Mouse (Mus musculus) liver, embryonic 16.5 days (tissue): ENCODE measurements at regions not wholly inside any gene's neighbourhood (a gene's known extent, or its start where the extent isn't known, plus 50 kb on each side); places are given as distances from the start of the nearest gene placed in this dataset.
A peak's percentile ranks its signal among the peaks of the same experiment; 100 is the strongest.

Source experiments
- ATAC-seq: fragments of 200-750 bp; cut with Nextera tagmentation; 2 replicates; pipeline ENCODE4 v1.8.0; 2017; ENCODE audit warnings: low read depth, mild to moderate bottlenecking, moderate number of reproducible peaks, moderate library complexity
- H3K27ac ChIP-seq: fragments of 300-500 bp; sonication (generic); 2 replicates; pipeline ENCODE4 v1.5.1; 2014; ENCODE audit warnings: mild to moderate bottlenecking, low read length
- H3K27me3 ChIP-seq: fragments of 300-500 bp; sonication (generic); 2 replicates; pipeline ENCODE4 v1.6.1; 2014; ENCODE audit warnings: low read depth, low read length, mixed read lengths; ENCODE audit not compliant: control insufficient read depth, insufficient read depth
- H3K36me3 ChIP-seq: fragments of 300-500 bp; sonication (generic); 2 replicates; pipeline ENCODE4 v1.6.1; 2014; ENCODE audit warnings: mild to moderate bottlenecking; ENCODE audit not compliant: control insufficient read depth, insufficient read depth
- H3K4me1 ChIP-seq: fragments of 300-500 bp; sonication (generic); 2 replicates; pipeline ENCODE4 v1.6.1; 2014; ENCODE audit warnings: low read depth, low read length, mixed read lengths; ENCODE audit not compliant: control insufficient read depth
- H3K4me2 ChIP-seq: fragments of 300-500 bp; sonication (generic); 2 replicates; pipeline ENCODE4 v1.6.1; 2014; ENCODE audit warnings: low read depth, low read length, mixed read lengths
- H3K4me3 ChIP-seq: fragments of 300-500 bp; sonication (generic); 2 replicates; pipeline ENCODE4 v1.5.1; 2014; ENCODE audit warnings: low read depth, mild to moderate bottlenecking, low read length
- H3K9ac ChIP-seq: fragments of 300-500 bp; sonication (generic); 2 replicates; pipeline ENCODE4 v1.6.1; 2014; ENCODE audit warnings: low read depth, low read length
- H3K9me3 ChIP-seq: fragments of 300-500 bp; sonication (generic); replicated peaks from 2 replicates; pipeline ENCODE4 v1.6.1; 2016; ENCODE audit warnings: low read length; ENCODE audit not compliant: control insufficient read depth
- WGBS: fragments of 180-500 bp; shearing (Covaris S2); extraction: QIAGEN DNeasy Blood & Tissue Kit; methylation state at CpG from one replicate; pipeline ENCODE4 v1.1.7; 2014; ENCODE audit not compliant: insufficient replicate concordance; 5-methylcytosine and 5-hydroxymethylcytosine counted together

DNA sequence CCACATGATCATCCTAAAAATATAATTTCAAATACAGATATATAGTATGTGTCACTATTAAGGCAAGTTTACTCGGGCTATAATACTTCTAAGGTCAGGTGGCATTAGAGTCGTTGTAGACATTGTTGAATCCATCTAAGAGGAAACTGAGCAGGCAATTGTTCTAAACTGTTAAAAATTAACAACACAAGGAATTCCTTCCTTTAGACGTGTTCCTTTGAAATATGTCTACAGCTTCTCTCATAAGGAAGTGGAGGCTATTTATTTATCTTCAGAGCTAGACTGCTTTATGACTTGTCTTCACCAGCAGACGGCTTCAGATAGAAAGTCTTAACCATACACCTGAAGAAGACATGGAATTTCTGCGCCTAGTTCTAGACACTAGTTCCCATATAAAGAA is 744.2 kb upstream of the Cited2 start:
- H3K4me3 ChIP-seq = no peak overlapping the region
- no peak overlapping the region for H3K27ac ChIP-seq
- H3K9me3 ChIP-seq = no peaks in the 10 kb centered on the region
- WGBS = 58% methylated on average over 5 of the region's 5 CpGs
- no peaks in the 10 kb centered on the region for H3K27me3 ChIP-seq
- H3K9ac ChIP-seq = no peak overlapping the region
- no peaks in the 10 kb centered on the region for H3K36me3 ChIP-seq
- no peak for ATAC-seq
- H3K4me1 ChIP-seq = no peaks in the 10 kb centered on the region
- no peak overlapping the region for H3K4me2 ChIP-seq

DNA sequence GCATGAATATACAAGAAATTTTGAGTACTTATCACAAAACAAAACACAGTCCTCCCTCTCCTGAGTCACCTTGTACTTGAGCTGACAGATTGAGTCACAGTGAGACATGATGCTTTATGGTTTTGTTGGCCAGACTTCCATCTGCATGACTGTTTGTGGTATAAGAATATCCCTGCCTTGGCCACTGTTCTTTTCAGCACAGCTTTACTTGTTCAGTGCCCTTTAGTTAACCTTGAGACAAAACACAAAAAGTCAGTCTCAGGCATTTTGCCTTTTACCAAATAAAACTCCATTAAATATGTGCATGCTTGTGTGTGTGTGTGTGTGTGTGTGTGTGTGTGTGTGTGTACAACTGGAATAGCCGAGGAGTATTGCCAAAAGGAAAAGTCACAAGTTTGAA is 732.8 kb upstream of the Cited2 start:
- Histone ChIP-seq H3K9ac (no peak overlapping the region), H3K4me1 (no peaks in the 10 kb centered on the region), H3K27me3 (no peaks in the 10 kb centered on the region), H3K4me3 (no peak overlapping the region), H3K4me2 (no peak overlapping the region), H3K27ac (no peak overlapping the region), H3K36me3 (no peaks in the 10 kb centered on the region), H3K9me3 (no peaks in the 10 kb centered on the region)
- no peak for ATAC-seq
- WGBS = 48% methylated on average over 1 of the region's 1 CpGs

- WGBS = 50% methylated on average over 2 of the region's 2 CpGs
- H3K27me3 ChIP-seq = no peaks in the 10 kb centered on the region
- H3K4me3 ChIP-seq = no peak overlapping the region
- H3K4me2 ChIP-seq = no peak overlapping the region
- no peak for ATAC-seq
- no peaks in the 10 kb centered on the region for H3K4me1 ChIP-seq
- no peak overlapping the region for H3K27ac ChIP-seq
- H3K36me3 ChIP-seq = no peaks in the 10 kb centered on the region
- no peak overlapping the region for H3K9ac ChIP-seq
- H3K9me3 ChIP-seq = no peaks in the 10 kb centered on the region
Measured at GRCm38 (mm10) chr10:16993789-16994188, 729.2 kb upstream of the Cited2 start.

GRCm38 (mm10) chr10:16994526-16994925 is 728.5 kb upstream of the Cited2 start:
- H3K27ac ChIP-seq = no peak overlapping the region
- no peaks in the 10 kb centered on the region for H3K36me3 ChIP-seq
- no peaks in the 10 kb centered on the region for H3K4me1 ChIP-seq
- WGBS = 68% methylated on average over 6 of the region's 6 CpGs
- no peak for ATAC-seq
- H3K9ac ChIP-seq = no peak overlapping the region
- no peaks in the 10 kb centered on the region for H3K9me3 ChIP-seq
- H3K4me2 ChIP-seq = no peak overlapping the region
- H3K27me3 ChIP-seq = no peaks in the 10 kb centered on the region
- no peak overlapping the region for H3K4me3 ChIP-seq

DNA sequence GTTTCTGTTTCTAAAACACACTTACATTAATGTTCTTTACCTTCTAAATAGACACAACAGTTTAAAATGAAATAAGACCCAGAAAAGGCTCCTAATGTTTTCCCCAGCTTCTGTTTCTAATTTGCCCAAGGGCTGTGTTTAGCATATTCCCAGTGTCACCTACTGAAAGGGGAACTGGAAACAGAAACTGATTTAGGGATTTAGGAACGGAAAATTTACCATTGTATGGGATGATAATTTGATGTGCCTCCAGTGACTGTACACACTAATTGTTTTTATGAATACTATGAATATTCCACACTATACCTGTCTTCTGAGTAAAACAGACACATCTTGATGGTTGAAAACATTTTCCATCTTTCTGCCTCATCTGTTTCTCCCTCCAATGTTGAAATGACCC is 728.0 kb upstream of the Cited2 start:
- no peaks in the 10 kb centered on the region for H3K9me3 ChIP-seq
- H3K36me3 ChIP-seq = no peaks in the 10 kb centered on the region
- ATAC-seq = no peak
- H3K4me3 ChIP-seq = no peak overlapping the region
- 57% methylated on average over 1 of the region's 1 CpGs for WGBS
- no peak overlapping the region for H3K9ac ChIP-seq
- H3K27ac ChIP-seq = no peak overlapping the region
- no peaks in the 10 kb centered on the region for H3K27me3 ChIP-seq
- no peak overlapping the region for H3K4me2 ChIP-seq
- no peaks in the 10 kb centered on the region for H3K4me1 ChIP-seq

DNA sequence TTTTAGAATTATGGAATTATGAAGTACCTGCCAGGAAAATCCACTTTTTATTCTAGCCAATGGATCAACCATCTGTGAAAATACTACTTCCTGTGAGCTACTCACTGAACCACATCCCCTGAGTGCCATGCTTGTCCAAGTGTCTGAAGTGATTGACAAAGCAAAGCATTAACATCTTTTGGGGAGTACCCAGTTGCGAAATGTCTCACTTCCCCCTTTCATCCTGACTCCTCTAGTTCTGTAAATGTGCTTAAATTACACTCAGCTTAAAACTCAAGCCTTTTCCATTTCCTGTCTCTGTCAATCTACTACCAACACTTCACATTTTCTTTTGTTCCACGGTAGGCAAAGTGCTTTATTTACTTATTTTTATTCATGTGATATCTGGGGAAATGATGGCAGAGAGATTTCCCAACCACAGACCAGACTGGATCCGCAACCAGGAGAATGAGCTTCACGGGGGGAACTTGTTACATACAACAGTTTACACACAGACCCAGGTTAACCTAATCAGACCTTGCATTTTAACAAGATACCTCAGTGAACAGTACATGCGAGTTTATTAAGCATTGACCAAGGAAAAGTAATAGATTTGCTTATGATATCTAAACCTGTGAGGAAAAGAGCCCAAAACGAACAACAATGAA is 726.1 kb upstream of the Cited2 start:
- Histone ChIP-seq H3K9me3 (no peaks in the 10 kb centered on the region), H3K27me3 (no peaks in the 10 kb centered on the region), H3K36me3 (no peaks in the 10 kb centered on the region), H3K4me3 (no peak overlapping the region), H3K27ac (no peak overlapping the region), H3K9ac (no peak overlapping the region), H3K4me2 (no peak overlapping the region), H3K4me1 (no peaks in the 10 kb centered on the region)
- peak; percentile 32; the same call in 1 of the 2 replicates for ATAC-seq
- WGBS = 36% methylated on average over 6 of the region's 6 CpGs

DNA sequence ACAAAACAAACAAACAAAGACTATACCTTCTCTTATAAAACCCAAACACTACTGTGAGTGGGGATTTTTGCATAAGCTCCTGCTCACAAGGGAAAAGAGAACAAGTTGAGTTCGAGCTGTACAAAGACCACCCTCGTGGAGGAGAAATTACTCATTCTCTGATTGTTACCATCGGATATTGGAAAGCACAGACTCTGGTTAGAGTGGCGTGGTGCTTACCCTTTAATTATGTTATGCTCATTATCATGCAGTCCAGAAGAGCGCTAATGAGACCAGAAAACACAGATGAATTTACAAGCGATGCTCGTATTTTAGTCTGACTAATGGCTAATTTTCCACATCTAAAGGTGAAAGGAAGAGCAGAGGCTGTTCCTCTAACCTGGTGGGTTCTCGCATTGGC is 721.7 kb upstream of the Cited2 start:
- WGBS = 66% methylated on average over 8 of the region's 8 CpGs
- no peak for ATAC-seq

DNA sequence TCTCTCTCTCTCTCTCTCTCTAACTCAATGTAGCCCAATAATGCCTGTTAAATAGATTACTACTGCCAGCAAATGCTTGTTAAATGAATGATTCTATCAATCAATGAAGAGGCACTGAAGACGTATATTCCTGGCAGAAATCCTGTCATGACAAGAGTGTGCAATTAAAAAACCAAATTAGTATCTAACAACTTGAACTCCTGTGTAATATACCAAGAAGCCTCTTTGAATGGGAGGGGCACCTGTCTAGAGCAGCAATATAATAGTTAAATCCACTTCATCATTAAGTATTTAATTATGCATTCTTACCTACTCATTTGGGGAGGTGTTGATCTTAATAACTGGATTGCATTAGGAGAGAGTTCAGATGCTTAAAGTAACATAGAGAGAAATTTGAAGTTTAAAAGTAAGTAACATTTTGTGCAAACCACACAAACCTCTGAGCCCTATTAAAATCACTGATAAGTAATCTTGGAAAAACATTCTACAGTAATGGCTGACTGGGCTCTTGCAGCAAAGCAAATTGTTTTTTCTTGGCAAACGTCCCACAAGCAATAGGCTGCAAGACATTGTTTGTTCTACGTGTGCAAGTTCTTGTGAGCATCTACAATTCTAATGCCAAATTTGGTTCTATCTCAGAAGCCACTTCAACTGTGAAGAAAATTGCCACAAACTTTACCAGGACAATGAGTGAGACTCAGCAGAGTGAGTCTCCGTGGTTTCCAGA is 719.7 kb upstream of the Cited2 start:
- Histone ChIP-seq H3K4me2 (no peak overlapping the region), H3K27ac (no peak overlapping the region), H3K9ac (no peak overlapping the region), H3K27me3 (no peaks in the 10 kb centered on the region), H3K36me3 (no peaks in the 10 kb centered on the region), H3K4me3 (no peak overlapping the region), H3K4me1 (no peaks in the 10 kb centered on the region), H3K9me3 (no peaks in the 10 kb centered on the region)
- no peak for ATAC-seq
- 43% methylated on average over 4 of the region's 4 CpGs for WGBS

More for the DNA sequence above, 721.7 kb upstream of the Cited2 start:
- Histone ChIP-seq H3K4me2 (no peak overlapping the region), H3K9ac (no peak overlapping the region), H3K27me3 (no peaks in the 10 kb centered on the region), H3K4me1 (no peaks in the 10 kb centered on the region), H3K27ac (no peak overlapping the region), H3K9me3 (no peaks in the 10 kb centered on the region), H3K4me3 (no peak overlapping the region), H3K36me3 (no peaks in the 10 kb centered on the region)

DNA sequence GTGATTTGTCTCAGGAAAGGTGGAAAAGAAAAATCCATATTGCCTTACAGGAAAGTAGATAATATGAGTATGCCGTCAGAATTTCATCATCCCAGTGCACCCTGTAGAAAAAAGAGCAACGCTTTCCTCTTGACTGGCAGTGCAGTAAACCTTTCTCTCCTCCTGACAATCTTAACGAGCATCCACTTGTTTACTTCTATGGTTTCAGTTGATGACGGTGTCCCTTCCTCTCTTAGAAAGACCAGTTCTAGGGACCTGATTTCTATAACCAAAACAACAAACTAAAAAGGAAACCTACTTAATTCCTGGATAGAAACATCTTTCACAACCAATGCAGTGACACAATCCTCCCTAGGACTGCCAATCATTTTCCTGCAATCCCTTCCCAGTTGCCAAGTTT is 714.3 kb upstream of the Cited2 start:
- no peak overlapping the region for H3K4me2 ChIP-seq
- H3K27ac ChIP-seq = no peak overlapping the region
- H3K9ac ChIP-seq = no peak overlapping the region
- ATAC-seq = no peak
- H3K27me3 ChIP-seq = no peaks in the 10 kb centered on the region
- H3K9me3 ChIP-seq = no peaks in the 10 kb centered on the region
- WGBS = 58% methylated on average over 4 of the region's 4 CpGs
- no peak overlapping the region for H3K4me3 ChIP-seq
- no peaks in the 10 kb centered on the region for H3K4me1 ChIP-seq
- H3K36me3 ChIP-seq = no peaks in the 10 kb centered on the region
